Mouse (Mus musculus): ENCODE data around the gene Orc4. TPM values are rescaled to one million over a fixed set of nuclear protein-coding genes. Genes with fewer than 3 reads are reported as not detected.

Orc4 gene
- total RNA-seq (2014; rRNA removed) = 23.0 and 26.6 TPM in 2 replicates
- polyA plus RNA-seq (2012; rRNA removed) = 3.1 and 3.9 TPM in 2 replicates

GRCm38 (mm10) chr2:48950252-48950315 is at the start of gene Orc4:
Gene Orc4 (minus strand): TSS chr2:48950277.
- Histone ChIP-seq H3K4me1 (ENCODE audit: control insufficient read depth, insufficient read depth, low read length) (peaks cover 3% of the 10 kb centered on the region; the same call in 1 of the 2 replicates), H3K36me3 (ENCODE audit: control insufficient read depth, insufficient read depth, low read length) (no peaks in the 10 kb centered on the region), H3K4me3 (ENCODE audit: insufficient read depth, low read depth, low read length) (peak within 1 kb of the TSS; percentile 94), H3K79me2 (ENCODE audit: control insufficient read depth, insufficient read depth, low read length) (peaks cover 12% of the 10 kb centered on the region; the same call in 1 of the 2 replicates), H3K27me3 (ENCODE audit: control insufficient read depth, insufficient read depth, low read length) (no peaks in the 10 kb centered on the region), H3K27ac (replicated peaks; ENCODE audit: insufficient read depth, low read depth, low read length) (peak within 1 kb of the TSS; percentile 93), H3K9ac (ENCODE audit: low read depth, low read length) (peak within 1 kb of the TSS; percentile 93)
- TF ChIP-seq POLR2A (IDR thresholded peaks at IDR 0.05; ENCODE audit: extremely low read depth, insufficient read depth, low read length) (no peak), CTCF (IDR thresholded peaks at IDR 0.05; ENCODE audit: low read depth, low read length) (no peak)
- no peak for DNase-seq (ENCODE audit: extremely low read depth, low read depth, low spot score)
- WGBS = 0% methylated on average over 2 of the region's 2 CpGs

GRCm38 (mm10) chr2:48990322-48990721 is 40.2 kb upstream of the Orc4 start:
- Histone ChIP-seq H3K36me3 (ENCODE audit: control insufficient read depth, insufficient read depth, low read length) (peaks cover 3% of the 10 kb centered on the region; the same call in 1 of the 2 replicates), H3K27me3 (ENCODE audit: control insufficient read depth, insufficient read depth, low read length) (no peaks in the 10 kb centered on the region), H3K27ac (replicated peaks; ENCODE audit: insufficient read depth, low read depth, low read length) (no peak overlapping the region), H3K4me1 (ENCODE audit: control insufficient read depth, insufficient read depth, low read length) (no peaks in the 10 kb centered on the region), H3K9ac (ENCODE audit: low read depth, low read length) (no peak overlapping the region), H3K4me3 (ENCODE audit: insufficient read depth, low read depth, low read length) (no peak overlapping the region), H3K79me2 (ENCODE audit: control insufficient read depth, insufficient read depth, low read length) (no peaks in the 10 kb centered on the region)
- TF ChIP-seq CTCF (IDR thresholded peaks at IDR 0.05; ENCODE audit: low read depth, low read length) (no peak), POLR2A (IDR thresholded peaks at IDR 0.05; ENCODE audit: extremely low read depth, insufficient read depth, low read length) (no peak)
- no peak for DNase-seq (ENCODE audit: extremely low read depth, low read depth, low spot score)
- WGBS = 95% methylated on average over 3 of the region's 3 CpGs

- WGBS = 70% methylated on average over 3 of the region's 3 CpGs
- TF ChIP-seq POLR2A (IDR thresholded peaks at IDR 0.05; ENCODE audit: extremely low read depth, insufficient read depth, low read length) (no peak), CTCF (IDR thresholded peaks at IDR 0.05; ENCODE audit: low read depth, low read length) (no peak)
- no peaks in the 10 kb centered on the region for H3K36me3 ChIP-seq (ENCODE audit: control insufficient read depth, insufficient read depth, low read length)
- H3K4me3 ChIP-seq (ENCODE audit: insufficient read depth, low read depth, low read length) = no peak overlapping the region
- H3K9ac ChIP-seq (ENCODE audit: low read depth, low read length) = no peak overlapping the region
- peaks cover 3% of the 10 kb centered on the region; the same call in 1 of the 2 replicates for H3K79me2 ChIP-seq (ENCODE audit: control insufficient read depth, insufficient read depth, low read length)
- DNase-seq (ENCODE audit: extremely low read depth, low read depth, low spot score) = no peak
- H3K27ac ChIP-seq (replicated peaks; ENCODE audit: insufficient read depth, low read depth, low read length) = no peak overlapping the region
- H3K4me1 ChIP-seq (ENCODE audit: control insufficient read depth, insufficient read depth, low read length) = peaks cover 3% of the 10 kb centered on the region; the same call in 1 of the 2 replicates
- H3K27me3 ChIP-seq (ENCODE audit: control insufficient read depth, insufficient read depth, low read length) = no peaks in the 10 kb centered on the region
These were observed 28.8 kb upstream of the Orc4 start for GRCm38 (mm10) chr2:48978920-48979319.

- no peaks in the 10 kb centered on the region for H3K4me1 ChIP-seq (ENCODE audit: control insufficient read depth, insufficient read depth, low read length)
- H3K9ac ChIP-seq (ENCODE audit: low read depth, low read length) = no peak overlapping the region
- no peak for TF ChIP-seq POLR2A (IDR thresholded peaks at IDR 0.05; ENCODE audit: extremely low read depth, insufficient read depth, low read length)
- DNase-seq (ENCODE audit: extremely low read depth, low read depth, low spot score) = no peak
- H3K36me3 ChIP-seq (ENCODE audit: control insufficient read depth, insufficient read depth, low read length) = no peaks in the 10 kb centered on the region
- no peaks in the 10 kb centered on the region; the same call in 1 of the 2 replicates for H3K79me2 ChIP-seq (ENCODE audit: control insufficient read depth, insufficient read depth, low read length)
- no peaks in the 10 kb centered on the region for H3K27me3 ChIP-seq (ENCODE audit: control insufficient read depth, insufficient read depth, low read length)
- H3K4me3 ChIP-seq (ENCODE audit: insufficient read depth, low read depth, low read length) = no peak overlapping the region
- no peak overlapping the region for H3K27ac ChIP-seq (replicated peaks; ENCODE audit: insufficient read depth, low read depth, low read length)
- 64% methylated on average over 3 of the region's 3 CpGs for WGBS
These were observed 6.5 kb upstream of the Orc4 start for GRCm38 (mm10) chr2:48956591-48956990.

GRCm38 (mm10) chr2:48950316-48950880 is 321 bp upstream of the Orc4 start:
- Histone ChIP-seq H3K9ac (ENCODE audit: low read depth, low read length) (peak overlapping the region; percentile 93), H3K4me3 (ENCODE audit: insufficient read depth, low read depth, low read length) (peak overlapping the region; percentile 94), H3K79me2 (ENCODE audit: control insufficient read depth, insufficient read depth, low read length) (peaks cover 12% of the 10 kb centered on the region; the same call in 1 of the 2 replicates), H3K27me3 (ENCODE audit: control insufficient read depth, insufficient read depth, low read length) (no peaks in the 10 kb centered on the region), H3K4me1 (ENCODE audit: control insufficient read depth, insufficient read depth, low read length) (peaks cover 3% of the 10 kb centered on the region; the same call in 1 of the 2 replicates), H3K36me3 (ENCODE audit: control insufficient read depth, insufficient read depth, low read length) (no peaks in the 10 kb centered on the region), H3K27ac (replicated peaks; ENCODE audit: insufficient read depth, low read depth, low read length) (peak overlapping the region; percentile 40)
- no peak for TF ChIP-seq CTCF (IDR thresholded peaks at IDR 0.05; ENCODE audit: low read depth, low read length)
- TF ChIP-seq POLR2A (IDR thresholded peaks at IDR 0.05; ENCODE audit: extremely low read depth, insufficient read depth, low read length) = no peak
- 3% methylated on average over 6 of the region's 6 CpGs for WGBS
- DNase-seq (ENCODE audit: extremely low read depth, low read depth, low spot score) = peak; percentile 31

- H3K4me3 ChIP-seq (ENCODE audit: insufficient read depth, low read depth, low read length) = peak overlapping the region; percentile 94
- H3K36me3 ChIP-seq (ENCODE audit: control insufficient read depth, insufficient read depth, low read length) = no peaks in the 10 kb centered on the region
- TF ChIP-seq CTCF (IDR thresholded peaks at IDR 0.05; ENCODE audit: low read depth, low read length) = no peak
- peaks cover 3% of the 10 kb centered on the region; the same call in 1 of the 2 replicates for H3K4me1 ChIP-seq (ENCODE audit: control insufficient read depth, insufficient read depth, low read length)
- no peaks in the 10 kb centered on the region for H3K27me3 ChIP-seq (ENCODE audit: control insufficient read depth, insufficient read depth, low read length)
- peak overlapping the region; percentile 93 for H3K27ac ChIP-seq (replicated peaks; ENCODE audit: insufficient read depth, low read depth, low read length)
- peak; percentile 20 for DNase-seq (ENCODE audit: extremely low read depth, low read depth, low spot score)
- peak overlapping the region; percentile 93 for H3K9ac ChIP-seq (ENCODE audit: low read depth, low read length)
- H3K79me2 ChIP-seq (ENCODE audit: control insufficient read depth, insufficient read depth, low read length) = peaks cover 12% of the 10 kb centered on the region; the same call in 1 of the 2 replicates
- 0% methylated on average over 9 of the region's 9 CpGs for WGBS
These were observed 280 bp downstream of the Orc4 start for GRCm38 (mm10) chr2:48949743-48950251.
